Mouse (Mus musculus): ENCODE measurements around the gene Vwa1. TPM values are rescaled to one million over a fixed set of nuclear protein-coding genes. Genes with fewer than 3 reads are reported as not detected.
"Not testable (repeated sequence)": the region's sequence is repeated elsewhere in the genome, so short reads cannot be mapped to it uniquely, and the experiment has no call there.

Gene Vwa1
- polyA plus RNA-seq, 1 experiment from 2014 or later, result 8.7 TPM

DNA sequence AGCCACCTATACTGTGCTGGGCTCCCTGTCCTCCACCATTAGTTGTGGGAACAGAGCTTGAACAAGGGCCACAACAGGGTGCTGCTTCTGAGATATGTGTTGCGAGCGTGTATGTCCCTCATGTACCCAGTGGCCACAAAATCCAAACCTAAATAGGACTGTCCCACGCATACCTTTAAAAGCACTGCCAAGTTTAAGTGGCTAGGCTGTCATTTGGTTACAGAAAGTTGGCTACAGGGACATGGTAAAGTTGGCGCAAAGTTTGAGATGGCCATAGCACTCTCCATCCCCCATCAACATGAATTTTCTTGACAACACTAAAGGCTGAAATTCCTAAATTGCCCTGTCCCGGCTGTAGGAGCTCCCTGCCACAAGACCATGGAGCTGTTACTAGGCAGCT, 29.4 kb downstream of the Vwa1 start:
- Histone ChIP-seq H3K9me3 (ENCODE audit: low read depth, low read length) (no peaks in the 10 kb centered on the region), H3K4me3 (ENCODE audit: low read depth, low read length) (no peak overlapping the region), H3K9ac (no peak overlapping the region), H3K4me1 (ENCODE audit: insufficient read depth) (no peaks in the 10 kb centered on the region), H3K27me3 (ENCODE audit: insufficient read depth, low read length) (no peaks in the 10 kb centered on the region), H3K4me2 (no peak overlapping the region), H3K36me3 (ENCODE audit: insufficient read depth) (peaks cover 96% of the 10 kb centered on the region), H3K27ac (ENCODE audit: low read depth) (no peak overlapping the region)
- 92% methylated on average over 5 of the region's 5 CpGs for WGBS
- no peak for ATAC-seq (ENCODE audit: insufficient read depth)
- TF ChIP-seq CTCF (IDR thresholded peaks at IDR 0.05; ENCODE audit: low read depth), result no peak
- no peak for DNase-seq

DNA sequence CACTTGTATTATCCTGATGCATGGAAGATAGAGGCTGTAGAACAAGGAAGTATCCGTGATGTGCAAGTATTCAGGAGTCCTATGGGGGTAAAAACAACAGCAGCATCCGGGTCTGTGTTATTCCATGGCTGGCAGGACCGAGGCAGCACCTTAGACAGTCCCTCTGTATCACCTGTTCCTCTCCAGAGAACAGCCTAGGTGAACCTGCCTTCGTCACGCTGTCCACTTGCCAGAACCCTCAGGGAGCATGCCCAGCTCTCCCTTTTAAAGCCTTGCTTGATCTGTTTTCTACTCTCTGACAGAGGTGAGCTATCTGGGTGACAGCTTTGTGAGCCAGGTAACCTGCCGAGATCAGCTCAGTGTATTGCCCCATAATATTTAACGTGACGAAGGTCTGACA, 30.0 kb downstream of the Vwa1 start:
- no peaks in the 10 kb centered on the region for H3K4me1 ChIP-seq (ENCODE audit: insufficient read depth)
- DNase-seq (no peak), ATAC-seq (ENCODE audit: insufficient read depth) (no peak)
- H3K9ac ChIP-seq, result no peak overlapping the region
- no peak for TF ChIP-seq CTCF (IDR thresholded peaks at IDR 0.05; ENCODE audit: low read depth)
- H3K36me3 ChIP-seq (ENCODE audit: insufficient read depth), result peaks cover 96% of the 10 kb centered on the region
- H3K27ac ChIP-seq (ENCODE audit: low read depth), result no peak overlapping the region
- WGBS, result 92% methylated on average over 8 of the region's 8 CpGs
- no peaks in the 10 kb centered on the region for H3K9me3 ChIP-seq (ENCODE audit: low read depth, low read length)
- no peaks in the 10 kb centered on the region for H3K27me3 ChIP-seq (ENCODE audit: insufficient read depth, low read length)
- H3K4me2 ChIP-seq, result no peak overlapping the region
- H3K4me3 ChIP-seq (ENCODE audit: low read depth, low read length), result no peak overlapping the region

DNA sequence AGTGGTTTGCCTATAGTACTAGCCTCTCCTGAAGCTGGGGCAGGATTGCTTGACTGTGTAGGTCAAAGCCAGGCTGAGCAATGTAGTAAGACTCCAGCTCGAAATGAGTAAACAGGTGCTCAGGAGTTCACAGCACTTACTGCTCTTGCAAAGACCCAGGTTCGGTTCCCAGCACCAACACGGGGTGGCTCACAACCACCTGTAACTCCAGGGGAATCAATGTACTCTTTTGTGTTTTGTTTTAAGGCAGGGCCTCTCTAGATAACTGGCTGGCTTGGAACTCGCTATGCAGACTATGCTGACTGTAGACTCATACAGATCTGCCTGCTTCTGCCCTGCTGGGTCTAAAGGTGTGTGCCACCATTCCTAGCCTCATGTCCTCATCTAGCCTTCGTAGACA, 31.8 kb downstream of the Vwa1 start:
- Histone ChIP-seq H3K4me2 (no peak overlapping the region), H3K27me3 (ENCODE audit: insufficient read depth, low read length) (no peaks in the 10 kb centered on the region), H3K4me1 (ENCODE audit: insufficient read depth) (no peaks in the 10 kb centered on the region), H3K9ac (no peak overlapping the region), H3K9me3 (ENCODE audit: low read depth, low read length) (no peaks in the 10 kb centered on the region), H3K36me3 (ENCODE audit: insufficient read depth) (peaks cover 85% of the 10 kb centered on the region), H3K27ac (ENCODE audit: low read depth) (no peak overlapping the region), H3K4me3 (ENCODE audit: low read depth, low read length) (no peak overlapping the region)
- ATAC-seq (ENCODE audit: insufficient read depth) (no peak), DNase-seq (no peak)
- TF ChIP-seq CTCF (IDR thresholded peaks at IDR 0.05; ENCODE audit: low read depth), result no peak
- WGBS, result 87% methylated on average over 5 of the region's 5 CpGs

DNA sequence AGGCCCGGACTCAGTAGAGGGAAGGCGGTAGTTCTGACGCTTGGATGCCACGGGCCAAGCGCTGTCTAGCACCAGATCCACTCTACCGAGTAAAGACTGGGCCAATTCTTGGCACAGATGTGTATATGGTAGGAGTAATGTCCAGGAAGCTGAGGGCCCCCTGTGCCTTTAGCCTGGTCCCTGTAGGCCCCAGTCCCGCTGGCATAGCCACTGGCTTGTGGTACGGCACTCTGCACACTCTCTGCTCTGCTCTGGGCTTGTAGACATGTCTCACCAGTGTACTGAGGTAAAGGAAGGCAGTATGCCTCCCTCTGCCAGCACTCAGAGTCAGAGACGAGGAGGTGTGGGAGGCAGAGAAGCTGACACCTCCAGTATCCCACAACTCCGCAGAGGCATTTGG, 33.8 kb downstream of the Vwa1 start:
- not testable (repeated sequence) for H3K9ac ChIP-seq; ATAC-seq (ENCODE audit: insufficient read depth); H3K4me1 ChIP-seq (ENCODE audit: insufficient read depth); H3K27me3 ChIP-seq (ENCODE audit: insufficient read depth, low read length); H3K9me3 ChIP-seq (ENCODE audit: low read depth, low read length); DNase-seq; H3K4me3 ChIP-seq (ENCODE audit: low read depth, low read length); H3K27ac ChIP-seq (ENCODE audit: low read depth); H3K4me2 ChIP-seq
- H3K36me3 ChIP-seq (ENCODE audit: insufficient read depth), result peaks cover 65% of the 10 kb centered on the region
- WGBS, result 85% methylated on average over 10 of the region's 10 CpGs

DNA sequence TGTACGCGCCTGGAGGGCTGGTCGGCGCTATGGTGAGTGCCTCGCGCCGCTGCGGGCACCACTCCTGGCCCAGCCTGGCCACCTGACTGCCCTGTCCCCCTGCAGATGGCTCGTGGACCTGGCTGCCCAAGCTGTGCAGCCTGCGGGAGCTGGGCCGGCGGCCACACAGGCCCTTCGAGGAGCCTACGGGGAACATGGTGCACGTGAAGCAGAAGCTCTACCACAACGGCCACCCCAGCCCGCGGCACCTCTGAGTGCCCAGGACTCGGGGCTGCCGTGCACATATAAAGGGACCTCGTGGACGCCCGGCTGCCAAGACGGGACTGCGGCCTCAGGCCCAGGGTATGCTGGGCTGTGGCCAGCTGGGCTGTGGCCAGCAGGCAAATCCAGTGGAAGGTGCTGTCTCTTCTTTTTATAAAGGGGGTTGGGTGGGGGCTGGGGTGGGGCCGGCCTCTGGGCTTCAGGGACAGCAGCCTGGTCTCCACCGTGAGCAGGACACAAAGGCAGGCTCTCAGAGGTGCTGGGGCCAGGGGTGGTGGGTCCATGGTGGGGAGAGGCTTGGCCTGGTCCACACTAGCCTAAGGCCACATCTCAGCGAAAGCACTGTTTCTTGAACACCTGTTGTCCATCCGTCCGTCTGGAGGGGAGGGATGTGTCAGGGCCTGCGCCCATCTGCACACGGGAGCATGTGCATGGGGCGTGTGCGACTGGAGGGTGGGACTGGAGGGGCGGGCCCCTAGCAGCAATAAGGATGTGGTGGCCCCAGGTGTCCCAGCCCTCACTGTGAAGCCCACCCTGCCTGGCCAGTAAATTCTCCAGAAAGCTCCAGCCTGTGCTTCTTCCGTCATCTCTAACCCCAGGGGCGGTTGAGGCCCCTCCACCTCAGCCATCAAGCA, 34.5 kb downstream of the Vwa1 start:
- Histone ChIP-seq H3K27me3 (ENCODE audit: insufficient read depth, low read length) (no peaks in the 10 kb centered on the region), H3K4me2 (no peak overlapping the region), H3K9ac (no peak overlapping the region), H3K36me3 (ENCODE audit: insufficient read depth) (peaks cover 58% of the 10 kb centered on the region), H3K9me3 (ENCODE audit: low read depth, low read length) (no peaks in the 10 kb centered on the region), H3K4me3 (ENCODE audit: low read depth, low read length) (no peak overlapping the region), H3K27ac (ENCODE audit: low read depth) (no peak overlapping the region), H3K4me1 (ENCODE audit: insufficient read depth) (no peaks in the 10 kb centered on the region)
- no peak for TF ChIP-seq CTCF (IDR thresholded peaks at IDR 0.05; ENCODE audit: low read depth)
- ATAC-seq (ENCODE audit: insufficient read depth) (no peak), DNase-seq (no peak)
- 76% methylated on average over 37 of the region's 37 CpGs for WGBS

DNA sequence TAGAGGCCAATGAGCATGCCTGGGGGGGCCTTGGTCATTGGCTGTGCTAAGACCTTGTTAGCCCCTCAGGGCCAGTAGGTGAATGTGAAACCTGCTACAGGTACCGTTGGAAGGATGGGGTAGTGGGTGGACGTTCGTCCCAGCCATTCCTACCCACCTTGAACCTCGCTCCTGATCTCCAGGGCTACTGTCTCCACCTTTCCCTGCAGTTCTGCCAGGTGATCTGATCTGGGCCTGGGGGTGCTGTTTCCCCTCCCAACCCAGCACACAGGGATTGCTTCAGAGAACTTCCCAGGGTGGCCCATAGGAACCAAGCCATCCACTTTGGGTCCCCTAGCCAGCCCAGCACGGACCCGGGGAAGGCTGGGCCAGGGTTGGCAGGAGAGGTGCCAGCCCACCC, 35.3 kb downstream of the Vwa1 start:
- peaks cover 49% of the 10 kb centered on the region for H3K36me3 ChIP-seq (ENCODE audit: insufficient read depth)
- no peak for ATAC-seq (ENCODE audit: insufficient read depth)
- WGBS, result 79% methylated on average over 6 of the region's 6 CpGs

DNA sequence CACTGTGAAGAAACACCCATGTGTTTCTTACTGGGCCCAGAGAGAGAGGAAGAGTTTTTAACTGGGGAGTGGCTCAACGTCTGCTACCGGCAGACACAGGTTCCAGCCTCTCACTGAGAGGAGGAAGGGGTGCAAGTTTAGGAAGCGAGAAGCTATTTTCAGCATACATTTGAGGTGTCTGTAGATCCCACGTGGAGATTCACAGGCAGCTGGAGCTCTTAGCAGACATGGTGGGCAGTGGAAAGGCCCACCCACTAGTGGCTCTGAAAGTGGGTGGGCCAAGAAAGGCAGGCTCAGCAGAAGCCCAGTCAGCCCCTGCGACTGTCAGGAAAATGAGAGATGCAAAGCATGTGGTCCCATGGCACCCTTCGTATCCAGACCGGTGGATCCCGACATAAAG, 36.2 kb downstream of the Vwa1 start:
- DNase-seq, result no peak
- no peaks in the 10 kb centered on the region for H3K27me3 ChIP-seq (ENCODE audit: insufficient read depth, low read length)
- ATAC-seq (ENCODE audit: insufficient read depth), result no peak
- H3K36me3 ChIP-seq (ENCODE audit: insufficient read depth), result peaks cover 42% of the 10 kb centered on the region
- H3K4me1 ChIP-seq (ENCODE audit: insufficient read depth), result no peaks in the 10 kb centered on the region
- 47% methylated on average over 8 of the region's 8 CpGs for WGBS
- no peak overlapping the region for H3K4me3 ChIP-seq (ENCODE audit: low read depth, low read length)
- H3K9me3 ChIP-seq (ENCODE audit: low read depth, low read length), result no peaks in the 10 kb centered on the region
- no peak overlapping the region for H3K4me2 ChIP-seq
- no peak for TF ChIP-seq CTCF (IDR thresholded peaks at IDR 0.05; ENCODE audit: low read depth)
- no peak overlapping the region for H3K27ac ChIP-seq (ENCODE audit: low read depth)
- H3K9ac ChIP-seq, result no peak overlapping the region

More for the DNA sequence above, 35.3 kb downstream of the Vwa1 start:
- Histone ChIP-seq H3K4me3 (ENCODE audit: low read depth, low read length) (no peak overlapping the region), H3K9ac (no peak overlapping the region), H3K27ac (ENCODE audit: low read depth) (no peak overlapping the region), H3K4me1 (ENCODE audit: insufficient read depth) (no peaks in the 10 kb centered on the region), H3K27me3 (ENCODE audit: insufficient read depth, low read length) (no peaks in the 10 kb centered on the region), H3K9me3 (ENCODE audit: low read depth, low read length) (no peaks in the 10 kb centered on the region), H3K4me2 (no peak overlapping the region)
- DNase-seq, result no peak
- no peak for TF ChIP-seq CTCF (IDR thresholded peaks at IDR 0.05; ENCODE audit: low read depth)

Data from lung, embryonic 14.5 days (tissue).